Mouse (Mus musculus) bone marrow macrophage, adult 2 months (primary cell): ENCODE results near the gene Sugct. TPM values are rescaled to one million over a fixed set of nuclear protein-coding genes. Genes with fewer than 3 reads are reported as not detected.

Experiments
- H3K27ac ChIP-seq: 2 replicates; pipeline ENCODE4 v1.5.1; 2012; ENCODE audit warnings: low read depth, low read length; ENCODE audit not compliant: insufficient read depth
- H3K4me1 ChIP-seq: 2 replicates; pipeline ENCODE4 v1.6.1; 2012; ENCODE audit warnings: low read length; ENCODE audit not compliant: control insufficient read depth, insufficient read depth
- H3K4me3 ChIP-seq: 2 replicates; pipeline ENCODE4 v1.5.1; 2012; ENCODE audit warnings: mild to moderate bottlenecking, low read length, moderate library complexity; ENCODE audit not compliant: insufficient read depth
- CTCF ChIP-seq: IDR thresholded peaks from 2 replicates; pipeline ENCODE4 v1.5.1; 2012; ENCODE audit warnings: low read depth, mild to moderate bottlenecking, low read length, moderate library complexity
- POLR2A ChIP-seq: IDR thresholded peaks from 2 replicates; pipeline ENCODE4 v1.6.1; 2012; ENCODE audit warnings: mild to moderate bottlenecking, low read depth, low read length, borderline replicate concordance
- polyA plus RNA-seq: library from polyadenylated mRNA; stranded (reverse); fragments of >200 nt; gene quantifications from 2 replicates; pipeline ENCODE4 v1.2.4, GENCODE M21; 2012; ENCODE audit not compliant: missing spikeins, insufficient read depth, insufficient read length

Gene Sugct
- polyA plus RNA-seq, 1 experiment, result 2.4 TPM

- no peak for TF ChIP-seq POLR2A
- TF ChIP-seq CTCF, result no peak
- H3K4me3 ChIP-seq, result no peak overlapping the region
- H3K27ac ChIP-seq, result no peak overlapping the region
- no peaks in the 10 kb centered on the region for H3K4me1 ChIP-seq
These were observed 757.7 kb downstream of the Sugct start for GRCm38 (mm10) chr13:16937422-16938202.

GRCm38 (mm10) chr13:16935029-16935428, 760.3 kb downstream of the Sugct start:
- Histone ChIP-seq H3K4me3 (no peak overlapping the region), H3K4me1 (no peaks in the 10 kb centered on the region), H3K27ac (no peak overlapping the region)
- TF ChIP-seq CTCF, result no peak
- no peak for TF ChIP-seq POLR2A

GRCm38 (mm10) chr13:16933600-16933999, 761.8 kb downstream of the Sugct start:
- Histone ChIP-seq H3K4me3 (no peak overlapping the region), H3K4me1 (no peaks in the 10 kb centered on the region), H3K27ac (no peak overlapping the region)
- no peak for TF ChIP-seq POLR2A
- no peak for TF ChIP-seq CTCF

- H3K4me3 ChIP-seq, result no peak overlapping the region
- H3K4me1 ChIP-seq, result no peaks in the 10 kb centered on the region
- no peak overlapping the region for H3K27ac ChIP-seq
- TF ChIP-seq CTCF (no peak), POLR2A (no peak)
These were observed 774.0 kb downstream of the Sugct start for GRCm38 (mm10) chr13:16921305-16921704.

- TF ChIP-seq POLR2A (no peak), CTCF (no peak)
- Histone ChIP-seq H3K4me1 (no peaks in the 10 kb centered on the region), H3K4me3 (no peak overlapping the region), H3K27ac (no peak overlapping the region)
These were observed 779.7 kb downstream of the Sugct start for GRCm38 (mm10) chr13:16915697-16916096.

GRCm38 (mm10) chr13:16912214-16912613, 783.1 kb downstream of the Sugct start:
- no peaks in the 10 kb centered on the region for H3K4me1 ChIP-seq
- no peak overlapping the region for H3K4me3 ChIP-seq
- TF ChIP-seq CTCF (no peak), POLR2A (no peak)
- no peak overlapping the region for H3K27ac ChIP-seq

GRCm38 (mm10) chr13:16906974-16907373, 788.4 kb downstream of the Sugct start:
- no peak overlapping the region for H3K4me3 ChIP-seq
- H3K27ac ChIP-seq, result no peak overlapping the region
- TF ChIP-seq CTCF (no peak), POLR2A (no peak)
- no peaks in the 10 kb centered on the region for H3K4me1 ChIP-seq

- TF ChIP-seq CTCF (no peak), POLR2A (no peak)
- Histone ChIP-seq H3K4me1 (no peaks in the 10 kb centered on the region), H3K4me3 (no peak overlapping the region)
These were observed 793.9 kb downstream of the Sugct start for GRCm38 (mm10) chr13:16901424-16901823.

GRCm38 (mm10) chr13:16898084-16898792, 797.1 kb downstream of the Sugct start:
- TF ChIP-seq CTCF, result no peak
- no peak for TF ChIP-seq POLR2A
- Histone ChIP-seq H3K4me3 (no peak overlapping the region), H3K27ac (no peak overlapping the region), H3K4me1 (no peaks in the 10 kb centered on the region)

More at GRCm38 (mm10) chr13:16901424-16901823, 793.9 kb downstream of the Sugct start:
- no peak overlapping the region for H3K27ac ChIP-seq

- no peak overlapping the region for H3K4me3 ChIP-seq
- no peaks in the 10 kb centered on the region for H3K4me1 ChIP-seq
- TF ChIP-seq CTCF (no peak), POLR2A (no peak)
- H3K27ac ChIP-seq, result no peak overlapping the region
These were observed 817.3 kb downstream of the Sugct start for GRCm38 (mm10) chr13:16878056-16878455.
